Mouse (Mus musculus) small intestine, adult 2 months (tissue): Measurements from ENCODE around the gene Adamts9. TPM values are rescaled to one million over a fixed set of nuclear protein-coding genes. Genes with fewer than 3 reads are reported as not detected.

Experiments used
- H3K27ac ChIP-seq: fragments of 200-500 bp; 2 replicates; pipeline ENCODE4 v1.5.1; 2012; ENCODE audit warnings: low read depth, low read length, control low read depth, inconsistent platforms; ENCODE audit not compliant: insufficient read depth
- H3K27me3 ChIP-seq: fragments of 200-500 bp; 2 replicates; pipeline ENCODE4 v1.6.1; 2012; ENCODE audit warnings: mild to moderate bottlenecking, moderate library complexity, low read length, inconsistent platforms; ENCODE audit not compliant: control insufficient read depth, insufficient read depth
- H3K36me3 ChIP-seq: fragments of 200-500 bp; 2 replicates; pipeline ENCODE4 v1.6.1; 2012; ENCODE audit warnings: mild to moderate bottlenecking, low read length, control low read depth, inconsistent platforms; ENCODE audit not compliant: control insufficient read depth, insufficient read depth
- H3K4me1 ChIP-seq: fragments of 200-500 bp; 2 replicates; pipeline ENCODE4 v1.6.1; 2012; ENCODE audit warnings: low read length, inconsistent platforms, mixed read lengths; ENCODE audit not compliant: control insufficient read depth, insufficient read depth, insufficient read length
- H3K4me3 ChIP-seq: fragments of 200-500 bp; 2 replicates; pipeline ENCODE4 v1.5.1; 2012; ENCODE audit warnings: low read depth, mild to moderate bottlenecking, control low read depth, inconsistent platforms, low read length, moderate library complexity
- CTCF ChIP-seq: fragments of 200-500 bp; IDR thresholded peaks from 2 replicates; pipeline ENCODE4 v1.5.1; 2012; ENCODE audit warnings: low read depth, mild to moderate bottlenecking, control low read depth, inconsistent platforms, low read length, moderate library complexity, mixed read lengths; ENCODE audit not compliant: insufficient replicate concordance, insufficient read length; ENCODE audit errors: extremely low read depth
- POLR2A ChIP-seq: fragments of 200-500 bp; IDR thresholded peaks from 2 replicates; pipeline ENCODE4 v1.6.1; 2012; ENCODE audit warnings: low read depth, mild to moderate bottlenecking, control low read depth, inconsistent platforms, low read length, moderate library complexity
- WGBS: fragments of 180-500 bp; shearing (Covaris S2); methylation state at CpG from one replicate; pipeline ENCODE4 v1.1.7; 2018; 5-methylcytosine and 5-hydroxymethylcytosine counted together
- polyA plus RNA-seq: library from polyadenylated mRNA; depleted of rRNA; stranded (reverse); fragments of >200 nt; gene quantifications from 2 replicates; pipeline ENCODE4 v1.2.3, GENCODE M21; 2012

Gene Adamts9
- polyA plus RNA-seq, 1 experiment = 1.8 TPM

DNA sequence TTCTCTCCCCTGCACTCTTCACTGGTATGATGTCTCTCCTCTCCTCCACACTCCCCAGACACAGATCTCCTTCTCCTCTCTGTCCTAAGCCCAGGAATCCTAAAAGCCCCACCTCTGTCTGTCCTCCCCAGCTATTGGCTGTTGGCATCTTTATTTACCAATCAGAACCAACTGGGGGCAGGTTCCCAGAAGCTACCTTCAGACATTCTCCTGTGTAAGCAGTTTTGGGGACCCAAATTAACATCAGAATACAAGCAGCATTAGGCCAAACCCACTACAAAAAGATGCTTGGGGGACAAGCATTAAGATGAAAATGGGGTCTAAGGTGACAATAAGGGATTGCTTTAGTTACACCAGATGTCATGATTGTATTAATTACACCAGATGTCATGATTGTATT is 183.7 kb downstream of the Adamts9 start:
- TF ChIP-seq CTCF = no peak
- TF ChIP-seq POLR2A = no peak
- H3K4me1 ChIP-seq = no peaks in the 10 kb centered on the region

DNA sequence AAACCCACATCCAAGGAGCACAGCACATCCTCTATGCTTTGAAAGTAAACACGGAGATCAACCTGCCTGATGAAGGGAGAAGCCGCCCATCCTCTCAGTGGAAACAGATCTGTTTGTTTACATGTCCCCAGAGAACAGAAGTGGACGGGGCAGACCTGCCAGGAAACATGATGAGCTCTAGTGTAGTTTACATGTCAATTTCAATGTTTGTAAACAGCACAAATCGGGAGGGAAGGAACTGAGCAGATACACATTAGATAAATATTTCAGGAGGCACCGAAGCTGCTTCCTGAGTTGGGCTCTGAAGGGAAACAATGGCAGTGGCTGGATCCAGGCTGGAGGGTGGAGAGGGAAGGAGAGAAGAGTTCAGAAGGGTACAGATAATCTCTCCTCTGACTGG is 187.5 kb downstream of the Adamts9 start:
- Histone ChIP-seq H3K4me1 (no peaks in the 10 kb centered on the region), H3K27me3 (no peaks in the 10 kb centered on the region), H3K36me3 (no peaks in the 10 kb centered on the region), H3K4me3 (no peak overlapping the region), H3K27ac (no peak overlapping the region)
- TF ChIP-seq POLR2A (no peak), CTCF (no peak)
- 22% methylated on average over 5 of the region's 5 CpGs for WGBS

More for the DNA sequence above, 183.7 kb downstream of the Adamts9 start:
- Histone ChIP-seq H3K27me3 (no peaks in the 10 kb centered on the region), H3K4me3 (no peak overlapping the region), H3K36me3 (no peaks in the 10 kb centered on the region), H3K27ac (no peak overlapping the region)

DNA sequence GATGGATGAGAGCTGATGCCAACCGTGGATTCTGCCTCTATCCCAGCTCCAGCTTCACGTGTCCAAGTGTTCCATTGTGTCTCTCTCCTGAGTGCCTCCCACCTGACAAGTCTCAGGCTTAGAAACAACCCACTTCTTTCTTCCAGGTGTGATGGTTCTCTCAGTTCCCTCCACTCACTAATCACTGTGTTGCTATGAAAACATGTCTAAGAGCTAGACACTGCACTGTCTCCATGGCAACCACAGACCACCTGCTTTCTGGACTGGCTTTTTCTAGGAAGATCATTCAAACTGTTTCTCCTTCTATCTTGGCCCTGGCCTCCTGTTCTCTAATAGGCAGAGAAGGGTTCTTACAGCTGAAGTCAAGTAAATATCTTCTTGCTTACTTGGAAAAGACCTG is 190.6 kb downstream of the Adamts9 start:
- Histone ChIP-seq H3K4me3 (no peak overlapping the region), H3K36me3 (no peaks in the 10 kb centered on the region), H3K4me1 (no peaks in the 10 kb centered on the region), H3K27ac (no peak overlapping the region), H3K27me3 (no peaks in the 10 kb centered on the region)
- 77% methylated on average over 2 of the region's 2 CpGs for WGBS
- no peak for TF ChIP-seq CTCF
- no peak for TF ChIP-seq POLR2A

DNA sequence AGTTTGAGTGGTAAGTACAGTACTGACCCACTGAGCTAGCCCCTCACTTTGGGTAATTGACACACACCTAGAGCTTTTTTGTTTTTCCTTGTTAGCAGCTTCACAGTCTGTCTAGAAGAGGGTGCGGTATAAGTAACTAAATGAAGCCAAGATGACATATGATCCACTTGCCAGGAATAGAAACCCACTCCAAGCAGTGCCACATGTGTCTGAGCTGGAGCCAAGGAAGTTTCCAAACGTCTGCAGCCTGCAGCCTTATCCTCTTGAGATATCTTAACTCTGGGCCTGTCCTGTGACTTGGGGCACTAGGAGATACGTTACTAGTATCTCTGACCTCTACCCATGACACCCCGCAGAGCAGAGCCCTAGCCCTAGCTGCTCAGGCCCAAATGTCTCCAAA is 193.9 kb downstream of the Adamts9 start:
- no peak for TF ChIP-seq POLR2A
- no peak for TF ChIP-seq CTCF
- H3K27me3 ChIP-seq = no peaks in the 10 kb centered on the region
- no peaks in the 10 kb centered on the region for H3K4me1 ChIP-seq
- no peak overlapping the region for H3K27ac ChIP-seq
- H3K4me3 ChIP-seq = no peak overlapping the region
- H3K36me3 ChIP-seq = no peaks in the 10 kb centered on the region
- WGBS = 57% methylated on average over 4 of the region's 4 CpGs

DNA sequence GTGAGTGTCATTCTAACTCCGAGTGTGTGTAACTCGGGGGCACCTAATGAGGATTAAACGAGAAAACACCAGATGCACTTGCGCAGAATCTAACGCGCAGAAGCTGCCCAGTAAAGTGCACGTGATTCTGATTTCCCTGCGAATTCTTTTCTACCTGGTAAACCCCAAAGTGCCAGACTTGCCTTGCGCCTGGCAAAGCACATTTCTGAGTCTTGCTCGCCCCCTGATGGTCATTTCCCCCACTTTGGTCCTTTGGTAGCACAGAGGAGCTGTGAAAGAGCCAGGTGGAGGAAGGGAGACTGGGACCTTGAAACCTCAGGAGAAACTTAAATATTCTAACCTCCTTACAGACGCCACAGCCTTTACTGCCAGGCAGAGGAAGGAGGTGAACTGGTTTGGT is 199.7 kb downstream of the Adamts9 start:
- Histone ChIP-seq H3K27me3 (no peaks in the 10 kb centered on the region), H3K4me1 (no peaks in the 10 kb centered on the region), H3K4me3 (no peak overlapping the region), H3K36me3 (no peaks in the 10 kb centered on the region), H3K27ac (no peak overlapping the region)
- WGBS = 16% methylated on average over 11 of the region's 11 CpGs
- 0 out of 2 replicates have a peak, but pooled peaks have one; percentile 17 for TF ChIP-seq CTCF
- no peak for TF ChIP-seq POLR2A

DNA sequence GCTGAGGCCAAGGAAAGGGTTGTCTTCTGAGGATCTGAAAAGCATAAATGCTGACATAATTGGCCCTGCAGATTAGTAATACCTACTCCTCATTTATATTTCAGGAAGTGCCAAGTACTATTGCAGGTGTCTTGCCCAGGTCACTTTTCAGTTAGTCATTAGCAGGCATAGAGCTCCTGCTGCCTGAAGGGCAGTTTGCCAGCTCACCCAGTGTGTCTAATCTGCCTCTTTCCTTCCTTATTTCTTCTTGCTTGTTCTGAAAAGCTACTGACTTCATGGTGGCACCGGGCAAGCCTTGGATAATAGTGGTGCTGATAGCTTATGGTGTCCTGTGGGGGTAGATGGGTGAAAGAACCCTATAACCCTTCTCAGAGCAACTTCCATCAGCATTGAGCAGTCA is 206.2 kb downstream of the Adamts9 start:
- 47% methylated on average over 1 of the region's 1 CpGs for WGBS
- Histone ChIP-seq H3K27ac (no peak overlapping the region), H3K27me3 (no peaks in the 10 kb centered on the region), H3K4me1 (no peaks in the 10 kb centered on the region), H3K36me3 (no peaks in the 10 kb centered on the region), H3K4me3 (no peak overlapping the region)
- TF ChIP-seq POLR2A (no peak), CTCF (no peak)

DNA sequence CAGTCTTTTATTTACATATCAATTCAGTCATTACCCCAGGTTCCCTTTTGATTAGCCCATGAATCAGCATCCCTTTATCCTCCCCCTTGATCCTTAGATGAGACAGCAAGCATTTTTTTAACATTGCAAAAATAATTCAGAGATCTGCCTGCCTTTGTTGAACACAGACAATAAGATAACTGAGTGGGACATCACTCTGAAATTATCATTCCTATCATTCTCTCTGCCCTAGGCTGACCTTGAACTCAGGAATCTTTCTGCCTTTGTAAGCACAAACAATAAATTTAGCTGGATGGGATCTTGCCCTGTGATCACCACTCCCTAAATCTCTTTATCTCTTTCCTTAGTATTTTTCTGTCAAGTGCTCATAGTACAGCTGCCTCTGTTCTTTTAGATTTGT is 209.6 kb downstream of the Adamts9 start:
- Histone ChIP-seq H3K27me3 (no peaks in the 10 kb centered on the region), H3K27ac (no peak overlapping the region), H3K4me1 (no peaks in the 10 kb centered on the region), H3K4me3 (no peak overlapping the region), H3K36me3 (no peaks in the 10 kb centered on the region)
- TF ChIP-seq CTCF (no peak), POLR2A (no peak)

DNA sequence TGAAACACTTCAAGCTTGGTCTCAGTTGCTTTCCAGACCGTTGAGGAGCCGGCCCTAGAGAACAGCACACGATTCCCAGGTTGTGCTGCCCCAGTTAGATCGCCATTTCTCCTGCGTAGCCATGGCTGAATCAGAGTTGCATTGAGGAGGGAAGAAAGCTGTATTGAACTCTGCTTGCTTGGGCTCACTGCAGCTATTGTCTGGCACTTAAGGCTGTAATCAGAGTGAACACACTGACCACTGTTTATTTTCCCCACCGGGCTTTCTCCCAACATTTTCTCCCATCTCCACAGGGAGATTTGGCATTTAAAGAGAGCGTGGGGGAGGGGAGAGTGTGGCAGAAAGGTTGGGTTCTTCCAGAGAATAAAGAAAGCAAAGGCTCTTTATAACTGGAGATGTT is 214.8 kb downstream of the Adamts9 start:
- Histone ChIP-seq H3K27ac (no peak overlapping the region), H3K4me3 (no peak overlapping the region), H3K4me1 (no peaks in the 10 kb centered on the region), H3K27me3 (no peaks in the 10 kb centered on the region), H3K36me3 (no peaks in the 10 kb centered on the region)
- 32% methylated on average over 7 of the region's 7 CpGs for WGBS
- TF ChIP-seq CTCF (no peak), POLR2A (no peak)
